Mouse (Mus musculus) megakaryocyte progenitor cell, adult 5-6 weeks (primary cell): Measurements from ENCODE around the gene Clec3b. TPM values are rescaled to one million over a fixed set of nuclear protein-coding genes. Genes with fewer than 3 reads are reported as not detected.

Source experiments
- total RNA-seq, 2 experiments: library from RNA; stranded (forward) in 1 of 2; stranded (reverse) in 1 of 2; fragments of 157-497, 149-512 nt in 1 of 2; fragments of 200-1000 nt in 1 of 2; gene quantifications; 2 replicates each; pipeline versions ENCODE4 v1.2.3 to v1.2.4; 2015 to 2017

The Clec3b gene
- total RNA-seq, 2 experiments from 2014 or later: not detected

Other genes starting within 250 kb of the Clec3b start
- gene Zfp105, start 227.9 kb upstream of the Clec3b start, total RNA-seq (2015): 1.6 and 1.8 TPM in 2 replicates
- 1.5 and 2.2 TPM in 2 replicates for gene Zfp105, start 227.9 kb upstream of the Clec3b start, total RNA-seq (2017)
- 48.1 and 50.3 TPM in 2 replicates for gene 1110059G10Rik, start 199.9 kb upstream of the Clec3b start, total RNA-seq (2015)
- gene 1110059G10Rik, start 199.9 kb upstream of the Clec3b start, total RNA-seq (2017): 18.7 and 23.9 TPM in 2 replicates
- 132 and 145 TPM in 2 replicates for gene Kif15, start 199.9 kb upstream of the Clec3b start, total RNA-seq (2015)
- gene Kif15, start 199.9 kb upstream of the Clec3b start, total RNA-seq (2017): 343 and 401 TPM in 2 replicates
- 12.7 and 15.7 TPM in 2 replicates for gene Tmem42, start 129.6 kb upstream of the Clec3b start, total RNA-seq (2015)
- gene Tmem42, start 129.6 kb upstream of the Clec3b start, total RNA-seq (2017): 8.5 and 8.7 TPM in 2 replicates
- gene Tgm4, start 116.2 kb upstream of the Clec3b start, total RNA-seq (2015): not detected in 2 replicates
- 0.04 TPM in 1 of 2 replicates, not detected in the other for gene Tgm4, start 116.2 kb upstream of the Clec3b start, total RNA-seq (2017)
- 48.4 and 58.5 TPM in 2 replicates for gene Zdhhc3, start 37.7 kb upstream of the Clec3b start, total RNA-seq (2015)
- 46.8 and 48.4 TPM in 2 replicates for gene Zdhhc3, start 37.7 kb upstream of the Clec3b start, total RNA-seq (2017)
- 73.1 and 84.3 TPM in 2 replicates for gene Exosc7, start 37.7 kb upstream of the Clec3b start, total RNA-seq (2015)
- 99.3 and 118 TPM in 2 replicates for gene Exosc7, start 37.7 kb upstream of the Clec3b start, total RNA-seq (2017)
- gene Cdcp1, start 65.1 kb downstream of the Clec3b start, total RNA-seq (2015): 0.07 and 0.44 TPM in 2 replicates
- gene Cdcp1, start 65.1 kb downstream of the Clec3b start, total RNA-seq (2017): 0.17 and 0.30 TPM in 2 replicates
- 0.54 and 0.62 TPM in 2 replicates for gene Tmem158, start 109.8 kb downstream of the Clec3b start, total RNA-seq (2015)
- 0.47 and 0.54 TPM in 2 replicates for gene Tmem158, start 109.8 kb downstream of the Clec3b start, total RNA-seq (2017)
- 2,738 and 2,770 TPM in 2 replicates for gene Lars2, start 216.0 kb downstream of the Clec3b start, total RNA-seq (2015)
- 25.5 and 35.7 TPM in 2 replicates for gene Lars2, start 216.0 kb downstream of the Clec3b start, total RNA-seq (2017)